Mouse (Mus musculus) limb, embryonic 14.5 days (tissue): Measurements from ENCODE around the gene Pald1. TPM values are rescaled to one million over a fixed set of nuclear protein-coding genes. Genes with fewer than 3 reads are reported as not detected.

Experiments used
- ATAC-seq: fragments of 200-750 bp; cut with Nextera tagmentation; 2 replicates; pipeline ENCODE4 v1.8.0; 2017; ENCODE audit warnings: low read depth, moderate number of reproducible peaks, moderate TSS enrichment; ENCODE audit not compliant: low FRiP score
- DNase-seq: peaks from one replicate; pipeline ENCODE4 v3.0.0-alpha.2; 2015; ENCODE audit warnings: low spot score
- H3K27ac ChIP-seq: fragments of 300-500 bp; sonication (generic); replicated peaks from 2 replicates; pipeline ENCODE4 v1.5.1; 2014; ENCODE audit warnings: low read depth, mild to moderate bottlenecking, low read length, moderate library complexity, mixed read lengths
- H3K27me3 ChIP-seq: fragments of 300-500 bp; sonication (generic); 2 replicates; pipeline ENCODE4 v1.6.1; 2014; ENCODE audit warnings: low read length, mixed read lengths; ENCODE audit not compliant: control insufficient read depth, insufficient read depth
- H3K36me3 ChIP-seq: fragments of 300-500 bp; sonication (generic); 2 replicates; pipeline ENCODE4 v1.6.1; 2014; ENCODE audit warnings: mild to moderate bottlenecking, low read length, moderate library complexity, mixed read lengths; ENCODE audit not compliant: control insufficient read depth, insufficient read depth
- H3K4me1 ChIP-seq: fragments of 300-500 bp; sonication (generic); 2 replicates; pipeline ENCODE4 v1.6.1; 2014; ENCODE audit warnings: antibody characterized with exemption, low read length, mixed read lengths; ENCODE audit not compliant: control insufficient read depth, insufficient read depth
- H3K4me2 ChIP-seq: fragments of 300-500 bp; sonication (generic); replicated peaks from 2 replicates; pipeline ENCODE4 v1.6.1; 2014; ENCODE audit warnings: low read depth, mild to moderate bottlenecking, low read length, moderate library complexity; ENCODE audit not compliant: severe bottlenecking
- H3K4me3 ChIP-seq: fragments of 300-500 bp; sonication (generic); replicated peaks from 2 replicates; pipeline ENCODE4 v1.5.1; 2014; ENCODE audit warnings: low read length
- H3K9ac ChIP-seq: fragments of 300-500 bp; sonication (generic); 2 replicates; pipeline ENCODE4 v1.6.1; 2014; ENCODE audit warnings: mild to moderate bottlenecking, low read depth, low read length, moderate library complexity; ENCODE audit not compliant: severe bottlenecking
- H3K9me3 ChIP-seq: fragments of 300-500 bp; sonication (generic); 2 replicates; pipeline ENCODE4 v1.6.1; 2016; ENCODE audit warnings: low read length; ENCODE audit not compliant: control insufficient read depth
- POLR2A ChIP-seq: fragments of 200-500 bp; IDR thresholded peaks from 2 replicates; pipeline ENCODE4 v1.8.0; 2012; ENCODE audit warnings: inconsistent platforms, mild to moderate bottlenecking, moderate library complexity, borderline replicate concordance; ENCODE audit not compliant: insufficient read depth, insufficient read length; ENCODE audit errors: extremely low read depth
- WGBS: fragments of 180-500 bp; shearing (Covaris S2); extraction: QIAGEN DNeasy Blood & Tissue Kit; methylation state at CpG from one replicate; pipeline ENCODE4 v1.1.7; 2014; 5-methylcytosine and 5-hydroxymethylcytosine counted together
- polyA plus RNA-seq, 2 experiments: library from polyadenylated mRNA; depleted of rRNA in 1 of 2; stranded (reverse) in 1 of 2; unstranded in 1 of 2; fragments of >200 nt; fragmentation: Nextera tagmentation in 1 of 2; extraction: Ambion mirVana in 1 of 2; gene quantifications; 2 replicates each; pipeline versions ENCODE4 v1.2.1 to v1.2.3; 2012 to 2014

The Pald1 gene
- polyA plus RNA-seq, 2 experiments: 19.4 to 24.9 TPM

- no peaks in the 10 kb centered on the region for H3K9me3 ChIP-seq
- H3K36me3 ChIP-seq: no peaks in the 10 kb centered on the region
- no peaks in the 10 kb centered on the region for H3K27me3 ChIP-seq
- no peak for TF ChIP-seq POLR2A
- H3K9ac ChIP-seq: no peak overlapping the region
- peaks cover 11% of the 10 kb centered on the region; the same call in 1 of the 2 replicates for H3K4me1 ChIP-seq
- WGBS: 42% methylated on average over 12 of the region's 12 CpGs
- no peak overlapping the region for H3K4me3 ChIP-seq
- ATAC-seq (peak; percentile 75; the same call in 1 of the 2 replicates), DNase-seq (peak; percentile 54)
- H3K27ac ChIP-seq: peak overlapping the region; percentile 26; the same call in 1 of the 2 replicates
- H3K4me2 ChIP-seq: no peak overlapping the region
Observed at GRCm38 (mm10) chr10:61308706-61309320, 74.5 kb downstream of the Pald1 start.

GRCm38 (mm10) chr10:61305928-61306590, 77.3 kb downstream of the Pald1 start:
- H3K27ac ChIP-seq: no peak overlapping the region
- no peaks in the 10 kb centered on the region for H3K36me3 ChIP-seq
- H3K4me1 ChIP-seq: peaks cover 6% of the 10 kb centered on the region; the same call in 1 of the 2 replicates
- H3K27me3 ChIP-seq: no peaks in the 10 kb centered on the region
- no peaks in the 10 kb centered on the region for H3K9me3 ChIP-seq
- DNase-seq: no peak
- ATAC-seq: no peak
- 82% methylated on average over 13 of the region's 13 CpGs for WGBS
- TF ChIP-seq POLR2A: no peak
- no peak overlapping the region for H3K4me2 ChIP-seq
- H3K4me3 ChIP-seq: no peak overlapping the region
- H3K9ac ChIP-seq: no peak overlapping the region

- peaks cover 6% of the 10 kb centered on the region; the same call in 1 of the 2 replicates for H3K4me1 ChIP-seq
- no peak overlapping the region for H3K27ac ChIP-seq
- no peak for DNase-seq
- 89% methylated on average over 6 of the region's 6 CpGs for WGBS
- TF ChIP-seq POLR2A: no peak
- H3K27me3 ChIP-seq: no peaks in the 10 kb centered on the region
- H3K4me2 ChIP-seq: no peak overlapping the region
- H3K4me3 ChIP-seq: no peak overlapping the region
- no peak overlapping the region for H3K9ac ChIP-seq
- no peaks in the 10 kb centered on the region for H3K9me3 ChIP-seq
- ATAC-seq: no peak
- H3K36me3 ChIP-seq: no peaks in the 10 kb centered on the region
Observed at GRCm38 (mm10) chr10:61304046-61304445, 79.3 kb downstream of the Pald1 start.

GRCm38 (mm10) chr10:61300996-61301395, 82.3 kb downstream of the Pald1 start:
- Histone ChIP-seq H3K9ac (no peak overlapping the region), H3K9me3 (no peaks in the 10 kb centered on the region), H3K36me3 (no peaks in the 10 kb centered on the region), H3K4me1 (no peaks in the 10 kb centered on the region), H3K27ac (no peak overlapping the region), H3K4me2 (no peak overlapping the region), H3K4me3 (no peak overlapping the region), H3K27me3 (no peaks in the 10 kb centered on the region)
- no peak for TF ChIP-seq POLR2A
- DNase-seq (no peak), ATAC-seq (no peak)
- WGBS: 49% methylated on average over 3 of the region's 3 CpGs

- no peaks in the 10 kb centered on the region for H3K9me3 ChIP-seq
- no peak within 1 kb of the TSS for H3K27ac ChIP-seq
- H3K4me3 ChIP-seq: no peak within 1 kb of the TSS
- DNase-seq (no peak), ATAC-seq (no peak)
- no peak within 1 kb of the TSS for H3K9ac ChIP-seq
- WGBS: 78% methylated on average over 7 of the region's 7 CpGs
- H3K36me3 ChIP-seq: no peaks in the 10 kb centered on the region
- no peak for TF ChIP-seq POLR2A
- no peaks in the 10 kb centered on the region for H3K27me3 ChIP-seq
- H3K4me2 ChIP-seq: no peak within 1 kb of the TSS
- H3K4me1 ChIP-seq: no peaks in the 10 kb centered on the region
Observed at GRCm38 (mm10) chr10:61297477-61297876, 85.9 kb downstream of the Pald1 start, which contains the start of gene Prf1. Gene Prf1, plus strand, starts transcription at chr10:61297833.
